Mouse (Mus musculus) cerebellum, adult 8-10 months (tissue): ENCODE results near the gene Fra10ac1.
A peak's percentile ranks its signal among the peaks of the same experiment; 100 is the strongest.

ENCODE experiments used
- DNase-seq: peaks from one replicate; pipeline ENCODE4 v3.0.0; 2022

The Fra10ac1 gene

DNA sequence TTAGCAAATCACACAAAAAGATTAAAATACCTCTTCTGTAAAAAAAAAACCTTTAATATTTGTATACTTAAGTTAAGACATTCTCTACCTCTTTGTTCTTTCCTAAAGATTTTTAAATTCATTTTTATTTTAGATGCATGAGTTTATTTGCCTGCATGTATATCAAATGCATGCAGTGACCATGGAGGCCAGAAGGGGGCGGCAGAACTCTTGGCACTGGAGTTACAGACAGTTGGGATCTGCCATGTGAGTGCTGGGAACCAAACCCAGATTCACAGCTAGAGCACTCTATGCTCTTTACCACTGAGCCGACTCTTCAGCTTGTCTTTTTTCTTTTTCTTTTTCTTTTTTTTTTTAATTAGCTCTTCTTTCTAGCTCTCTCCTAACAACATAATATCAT is 4.7 kb upstream of the Fra10ac1 start:
- DNase-seq, result no peak

DNA sequence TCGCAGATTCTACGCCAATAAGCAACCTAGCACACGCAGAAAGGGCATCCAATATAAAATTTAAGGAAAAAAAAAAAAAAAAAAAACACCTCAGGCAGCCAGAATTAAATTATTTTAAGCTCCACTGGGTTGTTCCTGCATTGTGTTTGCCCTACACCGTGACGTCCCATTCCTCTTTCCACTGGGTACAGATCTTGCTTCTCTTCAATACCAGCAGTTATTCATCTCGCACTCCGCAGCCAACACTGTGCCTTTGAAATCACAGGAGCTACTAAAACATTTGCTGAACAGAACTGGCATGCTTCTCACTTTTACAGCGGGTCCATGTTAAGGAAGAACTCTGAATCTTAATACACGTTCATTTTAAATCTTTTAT is 717 bp upstream of the Fra10ac1 start:
- DNase-seq, result peak; percentile 59

DNA sequence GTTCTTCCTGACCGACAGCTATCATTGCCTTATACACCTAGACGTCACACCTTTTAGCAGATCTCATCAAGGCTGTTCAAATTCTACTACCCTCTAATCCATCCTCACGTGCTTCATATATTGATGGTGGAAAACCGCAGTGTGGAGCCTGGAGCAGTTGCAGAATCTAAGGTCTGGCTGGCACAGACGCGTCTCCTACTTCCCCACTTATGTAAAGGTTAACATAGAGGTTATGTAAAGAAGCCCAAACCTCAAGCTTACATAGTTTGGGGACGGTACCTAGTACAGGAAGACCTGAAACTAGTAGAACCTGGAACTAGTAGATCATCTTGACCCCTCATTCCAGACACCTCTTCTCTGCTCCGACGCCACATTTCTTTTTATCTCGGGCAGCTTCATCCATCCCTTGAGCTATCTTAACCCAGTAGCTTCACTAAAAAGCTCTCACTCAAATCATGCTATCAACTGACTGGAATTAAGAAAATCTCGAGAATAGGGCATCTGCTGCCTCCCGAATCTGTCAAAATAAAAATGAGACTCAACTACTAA is 526 bp downstream of the Fra10ac1 start:
- DNase-seq, result no peak

DNA sequence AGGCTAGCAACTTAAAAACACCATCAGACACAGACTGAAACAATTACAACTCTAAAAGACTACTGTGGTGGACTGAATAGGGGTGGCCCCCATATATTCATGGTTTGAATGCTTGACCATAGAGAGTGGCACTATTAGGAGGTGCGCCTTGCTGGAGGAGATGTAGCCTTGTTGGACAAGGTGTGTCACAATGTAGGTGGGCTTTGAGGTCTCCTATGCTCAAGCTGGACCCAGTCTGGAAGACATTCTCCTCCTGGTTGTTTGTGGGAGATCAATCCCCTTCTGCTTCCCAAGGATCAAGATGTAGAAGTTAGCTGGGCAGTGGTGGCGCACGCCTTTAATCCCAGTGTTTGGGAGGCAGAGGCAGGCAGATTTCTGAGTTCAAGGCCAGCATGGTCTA is 6.3 kb downstream of the Fra10ac1 start:
- no peak for DNase-seq

DNA sequence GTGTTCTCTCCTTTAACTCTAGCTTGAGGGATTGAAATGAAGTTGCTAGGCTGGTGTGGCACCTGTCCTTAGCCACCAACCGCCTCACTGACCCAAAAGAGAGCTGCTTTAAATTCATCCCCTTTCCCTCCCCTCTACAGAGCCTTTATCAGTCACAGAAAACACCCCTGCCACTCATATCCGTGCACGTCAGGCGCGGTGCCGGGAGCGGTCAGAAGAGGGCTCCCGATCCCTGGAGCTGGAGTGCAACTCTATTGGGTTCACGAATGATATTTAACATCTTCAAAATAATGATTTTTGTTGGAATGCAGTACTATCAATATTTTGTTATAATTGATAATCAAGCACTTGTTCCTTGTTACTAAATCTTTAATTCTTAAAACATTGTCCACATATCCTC is 17.3 kb downstream of the Fra10ac1 start:
- DNase-seq, result no peak

DNA sequence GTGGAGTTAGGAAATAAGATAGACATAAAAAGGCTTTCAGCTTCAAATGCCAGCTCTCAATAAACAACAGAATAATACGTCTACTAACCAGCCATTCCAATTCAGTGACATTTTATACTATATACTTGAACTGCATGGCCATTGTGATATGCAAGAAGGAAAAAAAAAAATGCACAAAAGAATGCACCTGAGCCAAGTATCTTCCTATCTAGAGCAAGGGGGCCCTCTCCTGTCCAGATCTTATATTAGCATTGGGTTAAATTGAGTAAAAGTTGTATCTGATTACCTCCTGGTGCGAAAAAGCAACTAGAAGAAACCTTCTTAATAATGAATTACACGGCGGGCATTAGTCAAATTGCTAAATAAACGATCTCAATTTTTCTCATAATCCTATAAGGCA is 25.2 kb downstream of the Fra10ac1 start:
- DNase-seq, result no peak

DNA sequence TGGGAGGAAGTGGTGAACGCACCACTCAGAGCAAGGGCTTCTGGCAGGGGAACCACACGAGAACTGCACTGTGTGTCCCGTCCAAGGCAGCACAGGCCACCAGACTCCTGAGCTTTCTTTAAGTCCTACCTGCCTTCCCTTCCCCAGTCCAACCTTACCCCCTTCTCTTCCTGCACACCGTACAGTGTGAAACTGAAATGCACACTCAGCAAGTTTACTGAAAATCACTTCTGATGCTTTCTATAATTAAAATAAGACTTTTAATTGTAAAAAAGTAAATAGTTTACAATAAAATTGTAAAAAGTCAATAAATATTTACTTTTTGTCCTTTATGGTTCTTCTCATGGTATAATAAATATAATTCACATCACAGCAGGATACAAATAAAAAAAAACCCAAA is 28.7 kb downstream of the Fra10ac1 start:
- DNase-seq, result no peak

DNA sequence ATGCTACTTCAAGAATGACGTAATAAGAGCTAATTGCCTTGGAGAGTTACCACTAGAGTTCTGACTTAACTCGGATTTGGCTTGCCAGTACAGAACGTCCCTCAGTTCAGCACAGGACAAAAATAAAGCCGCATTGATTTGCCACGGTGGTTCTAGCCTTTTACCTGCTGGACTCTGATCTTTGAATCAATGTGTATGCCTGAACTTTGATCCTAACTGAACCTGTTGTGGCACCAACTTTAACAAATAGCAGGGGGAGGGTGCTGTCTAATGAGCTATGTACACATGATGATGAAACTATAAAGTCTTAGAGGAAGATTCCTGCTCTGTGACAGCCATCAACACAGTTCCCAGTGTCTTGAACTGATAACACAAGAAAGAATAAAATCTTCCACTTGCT is 32.5 kb downstream of the Fra10ac1 start:
- DNase-seq, result no peak

DNA sequence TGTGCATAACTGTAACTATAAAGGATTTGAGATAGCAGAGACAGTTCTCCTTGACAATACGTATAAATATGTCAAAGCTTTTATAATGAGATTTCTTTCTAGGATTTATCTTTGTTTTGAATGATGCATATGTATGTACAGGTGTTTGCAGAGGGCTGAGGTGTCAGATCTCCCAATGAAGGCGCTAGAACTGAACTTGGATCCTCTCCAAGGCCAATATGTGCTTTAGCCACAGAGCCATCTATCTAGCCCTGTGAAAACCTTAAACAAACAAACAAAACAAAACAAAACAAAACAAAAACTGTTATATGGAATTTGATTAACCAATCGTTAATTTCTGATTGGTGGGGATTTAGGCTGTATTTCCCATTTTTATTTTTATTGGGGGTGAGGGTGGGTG is 33.4 kb downstream of the Fra10ac1 start:
- no peak for DNase-seq

DNA sequence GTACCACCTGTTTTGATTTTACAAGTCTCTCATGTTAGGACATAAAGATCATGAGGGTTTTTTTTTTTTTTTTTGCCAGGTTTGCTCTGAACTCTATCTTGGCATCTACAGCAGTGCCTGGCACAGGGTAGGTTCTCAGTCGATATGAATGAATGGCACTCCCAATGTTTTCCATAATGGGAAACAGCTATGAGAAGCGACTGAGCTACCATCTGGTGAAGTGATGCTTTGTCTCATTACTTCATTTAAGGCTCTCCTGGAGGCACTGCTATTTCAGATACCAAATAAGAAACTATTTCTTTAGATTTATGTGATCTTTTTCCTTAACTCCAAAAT is 36.6 kb downstream of the Fra10ac1 start:
- DNase-seq, result no peak

DNA sequence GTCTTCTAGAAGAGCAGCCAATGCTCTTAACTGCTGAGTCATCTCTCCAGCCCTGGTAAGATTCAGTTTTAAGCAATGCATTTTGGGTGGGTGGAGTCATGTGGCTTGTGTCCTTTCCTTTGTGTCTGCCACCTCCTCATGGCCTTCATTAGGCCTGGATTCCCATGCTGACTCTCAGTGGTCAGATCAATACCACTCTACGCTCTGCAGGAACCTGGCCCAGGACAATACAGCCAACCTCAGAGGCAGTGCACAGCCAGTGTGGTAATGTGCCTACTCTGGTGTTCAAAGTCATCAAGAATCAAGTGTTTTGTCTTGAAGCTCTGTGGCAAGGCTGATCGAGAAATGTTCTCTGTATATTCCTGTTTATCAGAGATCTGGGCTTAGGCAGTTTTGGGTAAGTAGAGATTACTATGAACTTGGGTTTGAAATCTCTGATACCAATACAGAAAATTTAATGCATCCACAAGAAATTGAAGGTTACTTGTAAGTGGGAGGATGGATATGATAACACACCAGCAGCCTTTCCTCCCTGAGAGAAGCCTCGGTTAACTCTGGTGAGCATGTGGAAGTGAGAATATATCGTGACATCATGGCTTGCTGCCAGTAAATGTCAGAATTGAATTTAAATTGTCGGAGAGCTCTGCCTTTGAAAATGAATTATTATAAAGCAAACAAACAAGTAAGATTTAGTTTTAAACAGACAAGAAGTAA is 37.2 kb downstream of the Fra10ac1 start:
- no peak for DNase-seq

DNA sequence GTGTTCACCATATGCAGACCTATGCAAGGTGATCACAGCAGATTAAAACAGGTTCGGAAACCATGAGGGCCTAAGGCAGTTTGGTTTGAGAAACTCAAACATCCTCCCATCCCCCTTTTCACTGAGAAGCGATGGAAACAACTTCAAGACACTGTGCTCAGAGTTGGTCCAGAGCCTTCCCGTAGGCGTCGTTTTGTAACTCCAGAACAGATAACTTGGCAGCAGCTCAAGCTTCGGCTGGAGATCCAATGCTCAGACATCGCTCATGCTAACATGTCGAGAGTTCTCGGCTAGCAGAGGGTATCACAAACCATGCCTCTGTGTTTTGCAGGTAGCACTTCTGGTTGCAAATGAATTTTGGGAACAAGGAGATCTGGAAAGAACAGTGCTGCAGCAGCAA is 44.3 kb downstream of the Fra10ac1 start:
- no peak for DNase-seq

DNA sequence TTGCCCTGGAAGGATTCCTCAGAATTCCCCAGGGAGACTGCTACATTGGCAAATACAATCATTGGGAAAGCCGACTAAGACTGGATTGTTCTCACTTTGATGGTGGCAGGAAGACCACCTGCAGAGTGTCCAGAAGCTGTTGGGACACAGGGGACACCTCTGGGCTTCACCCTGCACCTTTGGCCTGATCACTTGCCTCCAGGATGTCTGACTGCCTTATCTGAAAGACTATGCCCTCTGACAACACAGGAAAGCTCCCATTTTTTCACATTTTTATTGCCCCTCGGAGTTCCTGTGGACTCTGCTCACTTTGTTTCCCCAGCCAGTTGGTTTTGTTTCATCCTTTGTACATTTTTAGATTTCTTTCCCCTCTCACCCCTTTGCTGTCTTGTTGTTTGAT is 59.3 kb downstream of the Fra10ac1 start:
- DNase-seq, result no peak

DNA sequence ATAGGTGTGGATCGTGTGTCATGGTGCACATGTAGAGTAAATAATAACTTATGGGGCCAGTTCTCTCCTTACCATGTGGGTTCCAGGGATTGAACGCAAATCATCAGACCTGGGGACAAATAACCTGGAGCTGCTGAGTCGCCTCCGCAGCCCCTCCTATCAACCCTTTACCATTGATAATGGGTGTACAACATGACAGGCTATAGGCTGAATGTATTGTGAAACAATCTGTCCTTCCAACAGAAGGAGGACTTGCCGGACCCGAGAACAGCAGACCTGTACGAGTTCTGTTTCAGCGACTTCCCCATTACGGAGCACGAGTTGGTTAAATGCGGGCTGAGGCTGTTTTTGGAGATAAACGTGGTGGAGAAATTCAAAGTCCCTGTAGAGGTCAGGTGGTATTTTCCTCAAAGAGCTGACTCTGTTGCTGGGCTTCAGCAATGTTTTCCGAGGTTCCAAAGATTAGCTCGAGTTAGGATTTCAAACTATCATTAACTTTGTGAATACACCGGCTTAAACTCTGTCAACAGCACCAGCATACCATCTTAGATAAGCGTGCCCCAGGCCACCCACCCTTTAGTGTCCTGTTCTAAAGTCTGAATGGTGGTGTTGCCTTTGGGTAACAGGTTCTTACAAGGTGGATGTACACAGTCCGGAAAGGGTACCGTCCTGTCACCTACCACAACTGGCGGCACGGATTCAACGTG is 62.2 kb downstream of the Fra10ac1 start:
- no peak for DNase-seq

DNA sequence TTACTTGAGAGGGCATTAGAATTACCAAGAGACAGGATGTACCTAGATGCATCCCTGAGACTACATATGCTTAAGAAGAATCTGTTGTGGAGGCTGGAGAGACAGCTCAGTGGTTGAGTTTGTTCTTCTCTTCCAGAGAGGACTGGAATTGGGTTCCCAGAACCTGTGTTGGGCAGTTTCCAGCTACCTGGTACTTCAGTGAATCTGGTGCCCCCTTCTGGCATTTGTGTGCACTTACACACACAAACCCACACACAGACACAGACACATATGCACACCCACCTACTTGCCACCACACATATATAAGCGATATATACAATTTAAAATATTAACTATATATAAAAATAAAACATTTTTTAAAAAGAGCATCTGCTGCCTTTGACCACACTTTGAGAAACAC is 67.7 kb downstream of the Fra10ac1 start:
- DNase-seq, result no peak

DNA sequence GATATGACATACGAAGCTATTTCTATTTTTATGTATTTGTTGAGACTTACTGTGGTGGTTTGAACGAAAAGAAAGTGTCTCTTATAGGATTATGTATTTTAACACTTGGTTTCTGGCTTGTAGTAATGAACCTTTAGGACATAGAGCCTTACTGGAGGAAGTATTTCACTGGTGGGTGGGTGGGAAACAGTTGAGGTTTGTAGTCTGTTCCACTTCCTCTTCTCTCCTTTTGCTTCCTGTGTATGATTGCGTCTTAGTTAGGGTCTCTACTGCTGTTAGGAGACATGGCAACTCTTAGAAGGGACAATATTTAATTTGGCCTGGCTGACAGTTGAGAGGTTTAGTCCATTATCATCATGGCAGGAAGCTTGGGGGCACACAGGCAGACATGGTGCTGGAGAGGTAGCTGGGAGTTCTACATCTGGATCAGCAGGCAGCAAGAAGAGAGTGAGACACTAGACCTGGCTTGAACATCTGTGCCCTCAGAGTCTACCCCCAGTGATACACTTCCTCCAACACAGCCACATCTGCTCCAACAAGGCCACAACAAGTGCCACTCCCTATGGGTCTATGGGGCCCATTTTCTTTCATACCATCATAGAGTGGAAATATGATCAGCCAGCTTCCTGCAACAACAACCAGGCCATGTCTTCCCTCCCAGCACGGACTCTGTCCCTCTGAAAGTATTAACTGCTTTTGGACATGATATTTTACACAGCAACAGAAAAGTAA is 80.2 kb downstream of the Fra10ac1 start:
- DNase-seq, result no peak
